ENCODE assay signal across 17 mouse cellular contexts in genomic region chr2:110426881-110427280, GRCm38 (mm10).
DNase-seq lines count a peak whose midpoint lies in the region; ATAC-seq and TF ChIP-seq lines count a peak whose summit lies in the region.
"Had no signal": no experiment of that assay in that cellular context is flagged by ENCODE, and none has a peak within 500 bp of the region (broad histone marks: within the 10 kb centered on the region; RNA-seq: fewer than 3 reads in every experiment).

No protein-coding gene starts in this region.

- no peak for TF ChIP-seq CTCF in hindbrain, postnatal 0 days (IDR thresholded peaks at IDR 0.05; ENCODE audit: low read depth)

- H3K36me3 ChIP-seq in embryonic facial prominence, embryonic 11.5 days (replicated peaks; ENCODE audit: control insufficient read depth, insufficient read depth, low read depth, low read length): no peaks in the 10 kb centered on the region
- no peaks in the 10 kb centered on the region for H3K36me3 ChIP-seq in embryonic facial prominence, embryonic 10.5 days (replicated peaks)
- H3K36me3 ChIP-seq in hindbrain, embryonic 11.5 days (ENCODE audit: control insufficient read depth, insufficient read depth, low read length): no peaks in the 10 kb centered on the region
- no peaks in the 10 kb centered on the region for H3K36me3 ChIP-seq in hindbrain, postnatal 0 days (ENCODE audit: insufficient read depth, low read length)
- H3K36me3 ChIP-seq: embryonic facial prominence, embryonic 13.5 days; liver, embryonic 13.5 days had no signal

- intact Hi-C loops in heart, postnatal 14 days (cut with DNase I): no loop called here

- H3K27me3 ChIP-seq in embryonic facial prominence, embryonic 11.5 days (ENCODE audit: control insufficient read depth, insufficient read depth, low read length): no peaks in the 10 kb centered on the region
- H3K27me3 ChIP-seq in embryonic facial prominence, embryonic 10.5 days (replicated peaks; ENCODE audit: low read depth, poor library complexity, severe bottlenecking): no peaks in the 10 kb centered on the region
- no peaks in the 10 kb centered on the region for H3K27me3 ChIP-seq in hindbrain, embryonic 11.5 days (ENCODE audit: control insufficient read depth, insufficient read depth, low read length)
- no peaks in the 10 kb centered on the region for H3K27me3 ChIP-seq in hindbrain, postnatal 0 days (ENCODE audit: insufficient read depth, low read length)
- H3K27me3 ChIP-seq: embryonic facial prominence, embryonic 13.5 days; liver, embryonic 13.5 days had no signal

- ATAC-seq in embryonic facial prominence, embryonic 11.5 days (replicated peaks; ENCODE audit: insufficient number of reproducible peaks, low FRiP score, low TSS enrichment, low read depth): no peak
- no peak for ATAC-seq in hindbrain, embryonic 11.5 days (ENCODE audit: low FRiP score)
- ATAC-seq in hindbrain, postnatal 0 days: no peak
- ATAC-seq: forebrain, embryonic 14.5 days; inflammation-experienced regulatory T-cells, adult 6 months had no signal

- no peak overlapping the region for H3K4me3 ChIP-seq in embryonic facial prominence, embryonic 11.5 days (ENCODE audit: low read depth, low read length)
- H3K4me3 ChIP-seq in embryonic facial prominence, embryonic 10.5 days: no peak overlapping the region
- no peak overlapping the region for H3K4me3 ChIP-seq in hindbrain, embryonic 11.5 days (ENCODE audit: low read depth, low read length)
- H3K4me3 ChIP-seq in hindbrain, postnatal 0 days (ENCODE audit: low read length): no peak overlapping the region
- H3K4me3 ChIP-seq: embryonic facial prominence, embryonic 13.5 days; liver, embryonic 13.5 days had no signal

- H3K4me1 ChIP-seq in embryonic facial prominence, embryonic 11.5 days (ENCODE audit: control insufficient read depth, insufficient read depth, low read length): no peaks in the 10 kb centered on the region
- no peaks in the 10 kb centered on the region for H3K4me1 ChIP-seq in embryonic facial prominence, embryonic 10.5 days
- H3K4me1 ChIP-seq in hindbrain, embryonic 11.5 days (replicated peaks; ENCODE audit: control insufficient read depth, insufficient read depth, low read length): no peaks in the 10 kb centered on the region
- no peaks in the 10 kb centered on the region for H3K4me1 ChIP-seq in hindbrain, postnatal 0 days (ENCODE audit: insufficient read depth, low read length)
- H3K4me1 ChIP-seq: embryonic facial prominence, embryonic 13.5 days; liver, embryonic 13.5 days had no signal

- no peak overlapping the region for H3K9ac ChIP-seq in embryonic facial prominence, embryonic 11.5 days (replicated peaks; ENCODE audit: low read length)
- no peak overlapping the region for H3K9ac ChIP-seq in hindbrain, embryonic 11.5 days (ENCODE audit: low read depth, low read length)
- no peak overlapping the region for H3K9ac ChIP-seq in hindbrain, postnatal 0 days (replicated peaks; ENCODE audit: low read length)
- H3K9ac ChIP-seq: embryonic facial prominence, embryonic 13.5 days; liver, embryonic 13.5 days had no signal

- DNase-seq in embryonic facial prominence, embryonic 11.5 days (ENCODE audit: low spot score): peak; percentile 27
- no peak for DNase-seq in embryonic facial prominence, embryonic 10.5 days (ENCODE audit: low spot score)
- peak; percentile 1 for DNase-seq in hindbrain, embryonic 11.5 days (ENCODE audit: low spot score)
- no peak for DNase-seq in hindbrain, postnatal 0 days (ENCODE audit: low spot score)
- peak; percentile 7 to 15 for DNase-seq in heart, postnatal 14 days
- DNase-seq in skeletal muscle tissue, adult 2 months (ENCODE audit: low read depth, low spot score): peak; percentile 58
- no peak for DNase-seq in frontal cortex, postnatal 36 days (ENCODE audit: low spot score in 2 of 2)
- DNase-seq: cerebellum, postnatal 10 days; kidney, adult 9 months; layer of hippocampus, postnatal 36 days; liver, embryonic 13.5 days; midbrain, embryonic 14.5 days; right cerebral cortex, adult 18-20 months; spleen, adult 18-20 months had no signal

- no peak overlapping the region for H3K4me2 ChIP-seq in embryonic facial prominence, embryonic 11.5 days (ENCODE audit: low read depth, low read length)
- H3K4me2 ChIP-seq in hindbrain, embryonic 11.5 days (replicated peaks; ENCODE audit: low read depth, low read length): no peak overlapping the region
- H3K4me2 ChIP-seq in hindbrain, postnatal 0 days (ENCODE audit: low read depth, low read length): no peak overlapping the region
- H3K4me2 ChIP-seq: embryonic facial prominence, embryonic 13.5 days; liver, embryonic 13.5 days had no signal

- 43% methylated on average over 4 of the region's 4 CpGs for WGBS in embryonic facial prominence, embryonic 11.5 days
- WGBS in embryonic facial prominence, embryonic 10.5 days: 57% methylated on average over 4 of the region's 4 CpGs
- WGBS in hindbrain, embryonic 11.5 days: 66% methylated on average over 4 of the region's 4 CpGs
- 54% methylated on average over 4 of the region's 4 CpGs for WGBS in hindbrain, postnatal 0 days

- H3K9me3 ChIP-seq in embryonic facial prominence, embryonic 11.5 days (replicated peaks; ENCODE audit: control insufficient read depth, low read length): no peaks in the 10 kb centered on the region
- H3K9me3 ChIP-seq in embryonic facial prominence, embryonic 10.5 days: no peaks in the 10 kb centered on the region
- no peaks in the 10 kb centered on the region for H3K9me3 ChIP-seq in hindbrain, embryonic 11.5 days (ENCODE audit: control insufficient read depth, low read length)
- no peaks in the 10 kb centered on the region for H3K9me3 ChIP-seq in hindbrain, postnatal 0 days (ENCODE audit: low read length)
- H3K9me3 ChIP-seq: embryonic facial prominence, embryonic 13.5 days; liver, embryonic 13.5 days had no signal

- H3K27ac ChIP-seq in embryonic facial prominence, embryonic 11.5 days (replicated peaks; ENCODE audit: low read depth, low read length): no peak overlapping the region
- H3K27ac ChIP-seq in embryonic facial prominence, embryonic 10.5 days (replicated peaks): no peak overlapping the region
- no peak overlapping the region for H3K27ac ChIP-seq in hindbrain, embryonic 11.5 days (ENCODE audit: low read depth, low read length)
- no peak overlapping the region for H3K27ac ChIP-seq in hindbrain, postnatal 0 days
- H3K27ac ChIP-seq: embryonic facial prominence, embryonic 13.5 days; liver, embryonic 13.5 days had no signal

Comparison
In these comparisons a context has a peak if more than half of its experiments do, and no peak if none do; other contexts are left out.
1. DNase-seq: peak in embryonic facial prominence, embryonic 11.5 days (single experiment), hindbrain, embryonic 11.5 days (single experiment), heart, postnatal 14 days (2 of 2) and skeletal muscle tissue, adult 2 months (single experiment); none in embryonic facial prominence, embryonic 10.5 days (single experiment), hindbrain, postnatal 0 days (single experiment) and frontal cortex, postnatal 36 days (0 of 2).